Mouse (Mus musculus) forebrain, embryonic 13.5 days (tissue): ENCODE data around the gene Prr18. TPM values are rescaled to one million over a fixed set of nuclear protein-coding genes. Genes with fewer than 3 reads are reported as not detected.
A peak's percentile ranks its signal among the peaks of the same experiment; 100 is the strongest.

Source experiments
- ATAC-seq: fragments of 200-750 bp; cut with Nextera tagmentation; 2 replicates; pipeline ENCODE4 v1.8.0; 2017
- H3K27ac ChIP-seq: fragments of 300-500 bp; sonication (generic); 2 replicates; pipeline ENCODE4 v1.5.1; 2015; ENCODE audit warnings: inconsistent platforms, mild to moderate bottlenecking, moderate library complexity
- H3K27me3 ChIP-seq: fragments of 300-500 bp; sonication (generic); 2 replicates; pipeline ENCODE4 v1.6.1; 2015; ENCODE audit warnings: mild to moderate bottlenecking, inconsistent platforms
- H3K36me3 ChIP-seq: fragments of 300-500 bp; sonication (generic); 2 replicates; pipeline ENCODE4 v1.6.1; 2015; ENCODE audit warnings: mild to moderate bottlenecking, inconsistent platforms; ENCODE audit not compliant: poor library complexity, severe bottlenecking
- H3K4me1 ChIP-seq: fragments of 300-500 bp; sonication (generic); 2 replicates; pipeline ENCODE4 v1.6.1; 2015; ENCODE audit warnings: inconsistent platforms
- H3K4me2 ChIP-seq: fragments of 300-500 bp; sonication (generic); 2 replicates; pipeline ENCODE4 v1.6.1; 2015; ENCODE audit warnings: inconsistent platforms, mild to moderate bottlenecking, moderate library complexity
- H3K4me3 ChIP-seq: fragments of 300-500 bp; sonication (generic); 2 replicates; pipeline ENCODE4 v1.5.1; 2015; ENCODE audit warnings: mild to moderate bottlenecking, inconsistent platforms
- H3K9ac ChIP-seq: fragments of 300-500 bp; sonication (generic); 2 replicates; pipeline ENCODE4 v1.6.1; 2015; ENCODE audit warnings: mild to moderate bottlenecking, inconsistent platforms
- H3K9me3 ChIP-seq: fragments of 300-500 bp; sonication (generic); replicated peaks from 2 replicates; pipeline ENCODE4 v1.6.1; 2016; ENCODE audit warnings: inconsistent platforms
- WGBS: fragments of 180-500 bp; shearing (Covaris S2); methylation state at CpG from one replicate; pipeline ENCODE4 v1.1.7; 2015; 5-methylcytosine and 5-hydroxymethylcytosine counted together
- polyA plus RNA-seq: library from polyadenylated mRNA; unstranded; fragments of >200 nt; fragmentation: Nextera tagmentation; extraction: Ambion mirVana; gene quantifications from 2 replicates; pipeline ENCODE4 v1.2.1, GENCODE M21; 2015

The Prr18 gene
- polyA plus RNA-seq, 1 experiment from 2014 or later = 5.1 TPM

GRCm38 (mm10) chr17:8343416-8343815 lies 6.2 kb downstream of the Prr18 start:
- Histone ChIP-seq H3K27ac (no peak overlapping the region), H3K9me3 (no peaks in the 10 kb centered on the region), H3K36me3 (no peaks in the 10 kb centered on the region), H3K4me3 (no peak overlapping the region), H3K9ac (no peak overlapping the region), H3K27me3 (peaks cover 30% of the 10 kb centered on the region), H3K4me2 (peak overlapping the region; percentile 6; the same call in 1 of the 2 replicates), H3K4me1 (peaks cover 34% of the 10 kb centered on the region)
- ATAC-seq = no peak
- 82% methylated on average over 6 of the region's 6 CpGs for WGBS

GRCm38 (mm10) chr17:8347765-8348285 lies 10.6 kb downstream of the Prr18 start:
- H3K36me3 ChIP-seq = no peaks in the 10 kb centered on the region
- H3K27me3 ChIP-seq = no peaks in the 10 kb centered on the region
- H3K4me1 ChIP-seq = peaks cover 11% of the 10 kb centered on the region; the same call in 1 of the 2 replicates
- no peak overlapping the region for H3K4me3 ChIP-seq
- no peak overlapping the region for H3K27ac ChIP-seq
- no peaks in the 10 kb centered on the region for H3K9me3 ChIP-seq
- ATAC-seq = no peak
- H3K4me2 ChIP-seq = no peak overlapping the region
- WGBS = 76% methylated on average over 5 of the region's 5 CpGs
- H3K9ac ChIP-seq = no peak overlapping the region

GRCm38 (mm10) chr17:8348941-8349340 lies 11.7 kb downstream of the Prr18 start:
- no peaks in the 10 kb centered on the region for H3K9me3 ChIP-seq
- no peak overlapping the region for H3K9ac ChIP-seq
- H3K27me3 ChIP-seq = no peaks in the 10 kb centered on the region
- ATAC-seq = no peak
- WGBS = 96% methylated on average over 4 of the region's 4 CpGs
- H3K4me3 ChIP-seq = no peak overlapping the region
- H3K4me2 ChIP-seq = no peak overlapping the region
- peaks cover 6% of the 10 kb centered on the region; the same call in 1 of the 2 replicates for H3K4me1 ChIP-seq
- no peaks in the 10 kb centered on the region for H3K36me3 ChIP-seq
- H3K27ac ChIP-seq = no peak overlapping the region

- Histone ChIP-seq H3K9me3 (no peaks in the 10 kb centered on the region), H3K9ac (no peak overlapping the region), H3K4me2 (no peak overlapping the region), H3K36me3 (no peaks in the 10 kb centered on the region), H3K27ac (no peak overlapping the region), H3K4me3 (no peak overlapping the region), H3K4me1 (peaks cover 6% of the 10 kb centered on the region; the same call in 1 of the 2 replicates), H3K27me3 (no peaks in the 10 kb centered on the region)
- WGBS = 22% methylated on average over 7 of the region's 7 CpGs
- no peak for ATAC-seq
Measured at GRCm38 (mm10) chr17:8351088-8351487, 13.8 kb downstream of the Prr18 start.

- 87% methylated on average over 6 of the region's 6 CpGs for WGBS
- Histone ChIP-seq H3K9me3 (no peaks in the 10 kb centered on the region), H3K36me3 (no peaks in the 10 kb centered on the region), H3K9ac (no peak within 1 kb of the TSS), H3K4me3 (no peak within 1 kb of the TSS), H3K4me2 (no peak within 1 kb of the TSS), H3K27me3 (no peaks in the 10 kb centered on the region), H3K4me1 (peaks cover 6% of the 10 kb centered on the region; the same call in 1 of the 2 replicates), H3K27ac (no peak within 1 kb of the TSS)
- no peak for ATAC-seq
Measured at GRCm38 (mm10) chr17:8355692-8356091, 18.4 kb downstream of the Prr18 start, which contains the start of gene T2. TSS of gene T2 (plus strand) at chr17:8355992.

GRCm38 (mm10) chr17:8357498-8357897 lies 20.2 kb downstream of the Prr18 start:
- H3K4me1 ChIP-seq = peaks cover 8% of the 10 kb centered on the region; the same call in 1 of the 2 replicates
- ATAC-seq = no peak
- H3K27ac ChIP-seq = no peak overlapping the region
- H3K9me3 ChIP-seq = no peaks in the 10 kb centered on the region
- WGBS = 86% methylated on average over 6 of the region's 6 CpGs
- H3K4me2 ChIP-seq = no peak overlapping the region
- no peaks in the 10 kb centered on the region for H3K36me3 ChIP-seq
- no peak overlapping the region for H3K4me3 ChIP-seq
- no peak overlapping the region for H3K9ac ChIP-seq
- H3K27me3 ChIP-seq = no peaks in the 10 kb centered on the region

- WGBS = 86% methylated on average over 5 of the region's 5 CpGs
- Histone ChIP-seq H3K9me3 (no peaks in the 10 kb centered on the region), H3K4me3 (no peak overlapping the region), H3K4me1 (peaks cover 8% of the 10 kb centered on the region; the same call in 1 of the 2 replicates), H3K4me2 (no peak overlapping the region), H3K36me3 (no peaks in the 10 kb centered on the region), H3K9ac (no peak overlapping the region), H3K27me3 (no peaks in the 10 kb centered on the region), H3K27ac (no peak overlapping the region)
- ATAC-seq = 0 out of 2 replicates have a peak, but pooled peaks have one; percentile 6
Measured at GRCm38 (mm10) chr17:8360876-8361275, 23.6 kb downstream of the Prr18 start.

- Histone ChIP-seq H3K9ac (no peak overlapping the region), H3K4me1 (peaks cover 14% of the 10 kb centered on the region), H3K9me3 (no peaks in the 10 kb centered on the region), H3K27ac (no peak overlapping the region), H3K4me3 (no peak overlapping the region), H3K4me2 (no peak overlapping the region), H3K27me3 (no peaks in the 10 kb centered on the region), H3K36me3 (no peaks in the 10 kb centered on the region)
- WGBS = 64% methylated on average over 10 of the region's 10 CpGs
- peak; percentile 51 for ATAC-seq
Measured at GRCm38 (mm10) chr17:8361281-8362103, 24.2 kb downstream of the Prr18 start.

GRCm38 (mm10) chr17:8367514-8368480 lies 30.5 kb downstream of the Prr18 start:
- 5% methylated on average over 20 of the region's 20 CpGs for WGBS
- Histone ChIP-seq H3K36me3 (no peaks in the 10 kb centered on the region), H3K27ac (peak overlapping the region; percentile 99), H3K4me1 (peaks cover 65% of the 10 kb centered on the region), H3K27me3 (no peaks in the 10 kb centered on the region), H3K9me3 (no peaks in the 10 kb centered on the region), H3K4me2 (peak overlapping the region; percentile 54), H3K4me3 (peak overlapping the region; percentile 19; the same call in 1 of the 2 replicates), H3K9ac (peak overlapping the region; percentile 61)
- ATAC-seq = peak; percentile 61

- Histone ChIP-seq H3K36me3 (no peaks in the 10 kb centered on the region), H3K9ac (peak overlapping the region; percentile 34), H3K4me2 (peak overlapping the region; percentile 54), H3K9me3 (no peaks in the 10 kb centered on the region), H3K27me3 (no peaks in the 10 kb centered on the region), H3K4me1 (peaks cover 70% of the 10 kb centered on the region), H3K4me3 (0 out of 2 replicates have a peak overlapping the region, but pooled peaks have one; percentile 10), H3K27ac (peak overlapping the region; percentile 99)
- ATAC-seq = peak; percentile 75
- WGBS = 5% methylated on average over 7 of the region's 8 CpGs
Measured at GRCm38 (mm10) chr17:8368570-8368969, 31.3 kb downstream of the Prr18 start.

GRCm38 (mm10) chr17:8369171-8369570 lies 31.9 kb downstream of the Prr18 start:
- no peak for ATAC-seq
- Histone ChIP-seq H3K4me3 (no peak overlapping the region), H3K27me3 (no peaks in the 10 kb centered on the region), H3K9me3 (no peaks in the 10 kb centered on the region), H3K36me3 (no peaks in the 10 kb centered on the region), H3K9ac (no peak overlapping the region), H3K4me2 (peak overlapping the region; percentile 54), H3K4me1 (peaks cover 74% of the 10 kb centered on the region), H3K27ac (peak overlapping the region; percentile 99)
- WGBS = 29% methylated on average over 2 of the region's 2 CpGs
